Mouse (Mus musculus): Measurements from ENCODE around the gene Vmn2r29. TPM values are rescaled to one million over a fixed set of nuclear protein-coding genes. Genes with fewer than 3 reads are reported as not detected.
A peak's percentile ranks its signal among the peaks of the same experiment; 100 is the strongest.
"Not testable (repeated sequence)": the region's sequence is repeated elsewhere in the genome, so short reads cannot be mapped to it uniquely, and the experiment has no call there.

The Vmn2r29 gene
- 0.22 and 1.9 TPM in 2 replicates for polyA plus RNA-seq (2015; fragmentation: Nextera tagmentation; extraction: Ambion mirVana)

GRCm38 (mm10) chr7:7247228-7247627 is at the start of gene Vmn2r29:
Gene Vmn2r29 (minus strand): TSS chr7:7247328.
- H3K27ac ChIP-seq; H3K4me1 ChIP-seq; H3K9ac ChIP-seq; H3K4me3 ChIP-seq (replicated peaks); H3K27me3 ChIP-seq; H3K36me3 ChIP-seq; H3K9me3 ChIP-seq (replicated peaks); ATAC-seq (replicated peaks; ENCODE audit: low FRiP score); H3K4me2 ChIP-seq: not testable (repeated sequence)
- no CpG with 5 or more reads among the region's 1 CpGs for WGBS

- Histone ChIP-seq H3K36me3 (peaks cover 55% of the 10 kb centered on the region), H3K4me3 (replicated peaks) (no peak overlapping the region), H3K9ac (no peak overlapping the region), H3K4me1 (peaks cover 10% of the 10 kb centered on the region), H3K27me3 (no peaks in the 10 kb centered on the region), H3K4me2 (no peak overlapping the region), H3K27ac (no peak overlapping the region), H3K9me3 (replicated peaks) (no peaks in the 10 kb centered on the region)
- WGBS = 84% methylated on average over 16 of the region's 16 CpGs
- ATAC-seq (replicated peaks; ENCODE audit: low FRiP score) = no peak
These were observed 48.5 kb upstream of the Vmn2r29 start for GRCm38 (mm10) chr7:7295595-7295994.

- Histone ChIP-seq H3K4me3 (replicated peaks) (no peak overlapping the region), H3K27ac (no peak overlapping the region), H3K9ac (no peak overlapping the region), H3K4me1 (no peaks in the 10 kb centered on the region), H3K27me3 (no peaks in the 10 kb centered on the region), H3K36me3 (peaks cover 34% of the 10 kb centered on the region), H3K4me2 (no peak overlapping the region), H3K9me3 (replicated peaks) (peaks cover 3% of the 10 kb centered on the region; the same call in 1 of the 2 replicates)
- no peak for ATAC-seq (replicated peaks; ENCODE audit: low FRiP score)
- WGBS = 43% methylated on average over 1 of the region's 1 CpGs
These were observed 34.3 kb upstream of the Vmn2r29 start for GRCm38 (mm10) chr7:7281383-7281782.

- Histone ChIP-seq H3K36me3 (peaks cover 11% of the 10 kb centered on the region), H3K27ac (peak within 1 kb of the TSS; percentile 15), H3K9ac (0 out of 2 replicates have a peak within 1 kb of the TSS, but pooled peaks have one; percentile 1), H3K4me2 (peak within 1 kb of the TSS; percentile 40), H3K4me3 (replicated peaks) (peak within 1 kb of the TSS; percentile 33)
- peak; percentile 100 for ATAC-seq (replicated peaks; ENCODE audit: low FRiP score)
- not testable (repeated sequence) for H3K27me3 ChIP-seq; H3K9me3 ChIP-seq (replicated peaks); H3K4me1 ChIP-seq
- 42% methylated on average over 45 of the region's 45 CpGs for WGBS
These were observed 30.9 kb upstream of the Vmn2r29 start, which contains the start of gene Gm45844 for GRCm38 (mm10) chr7:7277966-7278567. Gene Gm45844 (minus strand): TSS chr7:7278289.

- Histone ChIP-seq H3K27ac (peak overlapping the region; percentile 15), H3K4me3 (replicated peaks) (peak overlapping the region; percentile 33), H3K4me2 (peak overlapping the region; percentile 40), H3K9ac (0 out of 2 replicates have a peak overlapping the region, but pooled peaks have one; percentile 1)
- ATAC-seq (replicated peaks; ENCODE audit: low FRiP score); H3K4me1 ChIP-seq; H3K36me3 ChIP-seq; H3K27me3 ChIP-seq; H3K9me3 ChIP-seq (replicated peaks): not testable (repeated sequence)
- WGBS = 54% methylated on average over 24 of the region's 24 CpGs
These were observed 30.4 kb upstream of the Vmn2r29 start for GRCm38 (mm10) chr7:7277556-7277955.

GRCm38 (mm10) chr7:7209313-7210151 is 37.6 kb downstream of the Vmn2r29 start, which contains the start of gene Zfp772:
Gene Zfp772 (minus strand): TSS chr7:7209998.
- ATAC-seq (replicated peaks; ENCODE audit: low FRiP score); H3K27me3 ChIP-seq; H3K9me3 ChIP-seq (replicated peaks); H3K4me1 ChIP-seq: not testable (repeated sequence)
- H3K36me3 ChIP-seq = peaks cover 13% of the 10 kb centered on the region
- H3K27ac ChIP-seq = 0 out of 2 replicates have a peak within 1 kb of the TSS, but pooled peaks have one; percentile 18
- H3K9ac ChIP-seq = peak within 1 kb of the TSS; percentile 64
- peak within 1 kb of the TSS; percentile 61 for H3K4me2 ChIP-seq
- WGBS = 2% methylated on average over 24 of the region's 24 CpGs
- H3K4me3 ChIP-seq (replicated peaks) = peak within 1 kb of the TSS; percentile 58

- no peaks in the 10 kb centered on the region for H3K4me1 ChIP-seq
- H3K4me2 ChIP-seq = peak overlapping the region; percentile 59
- H3K27ac ChIP-seq = no peak overlapping the region
- ATAC-seq (replicated peaks; ENCODE audit: low FRiP score) = peak; percentile 97
- H3K27me3 ChIP-seq = no peaks in the 10 kb centered on the region
- no peaks in the 10 kb centered on the region for H3K9me3 ChIP-seq (replicated peaks)
- no peak overlapping the region for H3K9ac ChIP-seq
- peak overlapping the region; percentile 65 for H3K4me3 ChIP-seq (replicated peaks)
- 10% methylated on average over 18 of the region's 18 CpGs for WGBS
- H3K36me3 ChIP-seq = 0 out of 2 replicates have a peak, but pooled peaks cover 1% of the 10 kb centered on the region
These were observed 58.8 kb downstream of the Vmn2r29 start for GRCm38 (mm10) chr7:7188191-7188942.

- H3K9me3 ChIP-seq (replicated peaks) = no peaks in the 10 kb centered on the region
- peak overlapping the region; percentile 65 for H3K4me3 ChIP-seq (replicated peaks)
- peak; percentile 77 for ATAC-seq (replicated peaks; ENCODE audit: low FRiP score)
- peaks cover 9% of the 10 kb centered on the region for H3K36me3 ChIP-seq
- H3K9ac ChIP-seq = no peak overlapping the region
- no peaks in the 10 kb centered on the region for H3K4me1 ChIP-seq
- 36% methylated on average over 13 of the region's 13 CpGs for WGBS
- peak overlapping the region; percentile 59 for H3K4me2 ChIP-seq
- no peaks in the 10 kb centered on the region for H3K27me3 ChIP-seq
- no peak overlapping the region for H3K27ac ChIP-seq
These were observed 59.5 kb downstream of the Vmn2r29 start for GRCm38 (mm10) chr7:7187417-7188190.

GRCm38 (mm10) chr7:7185897-7186296 is 61.2 kb downstream of the Vmn2r29 start:
- Histone ChIP-seq H3K9ac (no peak overlapping the region), H3K9me3 (replicated peaks) (no peaks in the 10 kb centered on the region), H3K27me3 (no peaks in the 10 kb centered on the region), H3K4me1 (no peaks in the 10 kb centered on the region), H3K4me3 (replicated peaks) (no peak overlapping the region), H3K4me2 (no peak overlapping the region), H3K27ac (no peak overlapping the region), H3K36me3 (peaks cover 25% of the 10 kb centered on the region)
- ATAC-seq (replicated peaks; ENCODE audit: low FRiP score) = no peak
- 93% methylated on average over 1 of the region's 1 CpGs for WGBS
